In genomic region chr8:82743905-82744904, GRCm38 (mm10) we compare ENCODE assay signal across 8 mouse cellular contexts. TPM values are rescaled to one million over a fixed set of nuclear protein-coding genes. Genes with fewer than 3 reads are reported as not detected.
DNase-seq lines count a peak whose midpoint lies in the region; ATAC-seq lines count a peak whose summit lies in the region.
"Had no signal": no experiment of that assay in that cellular context is flagged by ENCODE, and none has a peak within 500 bp of the region (broad histone marks: within the 10 kb centered on the region; RNA-seq: fewer than 3 reads in every experiment).

No protein-coding gene starts in this region.

- WGBS in midbrain, embryonic 10.5 days = 53% methylated on average over 10 of the region's 10 CpGs

- no peak overlapping the region for H3K4me3 ChIP-seq in midbrain, embryonic 10.5 days

- no peaks in the 10 kb centered on the region for H3K36me3 ChIP-seq in midbrain, embryonic 10.5 days

- peak; percentile 50 for DNase-seq in T-cell, adult 2 months (ENCODE audit: low spot score)
- peak; percentile 61 to 76 for DNase-seq in cerebellum, adult 18-20 months
- peak; percentile 37 for DNase-seq in hindlimb bud, embryonic 11.5 days (ENCODE audit: extremely low spot score, low read depth, low spot score)
- peak; percentile 75 to 76 for DNase-seq in left cerebral cortex, adult 18-20 months (ENCODE audit: low spot score in 2 of 2)
- peak; percentile 64 for DNase-seq in midbrain, embryonic 10.5 days (ENCODE audit: low spot score)
- peak; percentile 21 to 50 for DNase-seq in right cerebral cortex, postnatal 36 days (ENCODE audit: low spot score in 2 of 2)

- H3K27ac ChIP-seq in midbrain, embryonic 10.5 days (replicated peaks) = no peak overlapping the region
- H3K27ac ChIP-seq: macrophage had no signal

- H3K4me1 ChIP-seq in midbrain, embryonic 10.5 days = 0 out of 2 replicates have a peak, but pooled peaks cover 5% of the 10 kb centered on the region

- H3K9me3 ChIP-seq in midbrain, embryonic 10.5 days (replicated peaks) = peaks cover 9% of the 10 kb centered on the region

- peak; percentile 94 for ATAC-seq in frontal cortex, adult (ENCODE audit: low TSS enrichment)

- H3K27me3 ChIP-seq in midbrain, embryonic 10.5 days (ENCODE audit: low read depth, poor library complexity, severe bottlenecking) = no peaks in the 10 kb centered on the region

RNA-seq across cellular contexts. Expression of gene Zfp330, which starts 29.8 kb away (rescaled TPM):
- total RNA-seq in left cerebral cortex, adult 18-20 months (2021) = 10 to 100 TPM; 33.0 to 34.1 TPM
- polyA plus RNA-seq in midbrain, embryonic 10.5 days (2016; fragmentation: Nextera tagmentation; extraction: Ambion mirVana) = 73.0 and 81.6 TPM in 2 replicates
